Mouse (Mus musculus): ENCODE results near the gene Inava. TPM values are rescaled to one million over a fixed set of nuclear protein-coding genes. Genes with fewer than 3 reads are reported as not detected.
A peak's percentile ranks its signal among the peaks of the same experiment; 100 is the strongest.

The Inava gene
- polyA plus RNA-seq, 1 experiment from 2014 or later: 19.8 TPM

DNA sequence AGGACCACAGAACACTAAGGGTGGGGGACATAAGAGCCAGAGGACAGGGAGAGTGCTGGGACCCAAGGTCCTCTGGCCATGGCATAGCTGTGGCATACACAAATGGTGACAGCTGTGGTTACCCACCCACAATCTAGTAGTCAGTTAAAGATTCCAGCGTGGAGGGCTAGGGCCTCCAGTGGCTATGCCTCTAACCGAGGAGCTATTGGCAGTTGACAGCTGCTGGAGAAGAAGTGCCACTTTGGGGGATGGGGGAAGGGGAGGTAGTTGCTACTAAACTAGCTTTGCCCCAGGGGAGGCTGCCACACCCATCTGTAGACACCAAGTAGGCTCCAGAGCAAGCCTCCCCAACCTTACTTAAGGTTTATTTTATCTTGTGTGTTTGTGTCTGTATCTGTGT is 19.4 kb upstream of the Inava start:
- no peak overlapping the region for H3K27ac ChIP-seq
- no peaks in the 10 kb centered on the region for H3K9me3 ChIP-seq
- H3K27me3 ChIP-seq (ENCODE audit: insufficient read depth, poor library complexity, severe bottlenecking): peaks cover 27% of the 10 kb centered on the region
- peaks cover 22% of the 10 kb centered on the region for H3K4me1 ChIP-seq (replicated peaks)
- WGBS: 33% methylated on average over 2 of the region's 2 CpGs
- H3K4me3 ChIP-seq: no peak overlapping the region
- no peaks in the 10 kb centered on the region for H3K36me3 ChIP-seq
- DNase-seq (ENCODE audit: low spot score): no peak

DNA sequence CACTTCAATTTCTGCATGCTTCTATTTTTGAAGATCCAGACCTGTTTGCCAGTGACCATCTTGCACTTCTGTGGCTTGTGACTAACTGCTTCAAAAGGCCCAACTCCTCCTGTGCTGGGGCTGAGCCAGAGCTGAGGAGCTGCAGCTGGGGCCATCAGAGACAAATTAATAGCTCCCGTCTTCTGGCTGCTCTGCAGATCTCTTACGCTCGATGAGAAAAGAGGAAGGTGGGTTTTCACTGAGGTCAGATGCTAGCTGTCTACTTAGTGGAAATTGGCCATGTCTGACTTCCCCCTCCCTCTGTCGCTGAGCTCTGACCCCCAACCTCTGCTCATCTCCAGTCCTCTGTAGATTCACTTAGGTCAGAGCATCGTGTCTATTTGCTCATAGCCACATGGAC is 15.6 kb upstream of the Inava start:
- no peaks in the 10 kb centered on the region for H3K9me3 ChIP-seq
- peaks cover 7% of the 10 kb centered on the region for H3K4me1 ChIP-seq (replicated peaks)
- no peak overlapping the region for H3K4me3 ChIP-seq
- H3K27me3 ChIP-seq (ENCODE audit: insufficient read depth, poor library complexity, severe bottlenecking): 0 out of 2 replicates have a peak, but pooled peaks cover 6% of the 10 kb centered on the region
- DNase-seq (ENCODE audit: low spot score): no peak
- 72% methylated on average over 5 of the region's 5 CpGs for WGBS
- no peaks in the 10 kb centered on the region for H3K36me3 ChIP-seq
- H3K27ac ChIP-seq: no peak overlapping the region

DNA sequence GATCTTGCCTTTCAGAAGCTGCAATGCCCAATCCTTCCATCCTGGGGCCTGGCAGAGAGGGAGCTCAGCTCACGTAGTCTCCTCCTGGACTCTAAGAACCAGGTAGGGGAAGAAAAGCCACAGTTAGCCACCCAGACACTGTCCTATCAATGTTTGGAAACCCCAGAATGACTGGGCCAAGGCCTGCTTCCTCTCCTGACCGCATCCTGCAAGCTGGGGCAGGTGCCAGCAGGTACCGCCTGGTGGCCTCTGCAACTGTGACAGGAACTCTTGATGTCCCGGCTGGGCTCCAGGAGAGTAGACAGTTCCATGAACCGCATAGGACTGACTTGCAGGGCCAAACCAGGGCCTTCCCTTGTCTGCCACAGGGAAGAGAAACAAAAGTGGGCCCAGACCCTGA is 13.3 kb upstream of the Inava start:
- Histone ChIP-seq H3K36me3 (no peaks in the 10 kb centered on the region), H3K9me3 (no peaks in the 10 kb centered on the region), H3K27me3 (ENCODE audit: insufficient read depth, poor library complexity, severe bottlenecking) (0 out of 2 replicates have a peak, but pooled peaks cover 6% of the 10 kb centered on the region), H3K4me1 (replicated peaks) (no peaks in the 10 kb centered on the region; the same call in 1 of the 2 replicates), H3K4me3 (no peak overlapping the region), H3K27ac (no peak overlapping the region)
- WGBS: 88% methylated on average over 5 of the region's 5 CpGs
- DNase-seq (ENCODE audit: low spot score): no peak

DNA sequence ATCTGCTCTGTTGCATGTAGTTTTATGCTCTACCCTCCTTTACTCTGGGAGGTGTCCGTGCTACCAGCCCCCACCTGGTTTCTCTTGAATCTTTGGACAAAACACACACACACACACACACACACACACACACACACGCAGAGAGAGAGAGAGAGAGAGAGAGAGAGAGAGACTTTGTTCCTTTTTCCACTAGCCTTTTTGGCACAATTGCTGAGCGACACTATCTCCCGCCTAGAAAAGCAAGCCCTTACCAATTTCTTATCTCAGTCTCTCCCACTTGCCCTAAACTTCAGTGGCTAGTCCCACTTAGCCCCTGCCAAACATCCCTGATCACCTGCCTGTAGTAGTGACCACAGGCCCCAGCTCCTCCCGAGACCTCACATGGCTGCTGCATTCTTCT is 10.4 kb upstream of the Inava start:
- H3K4me1 ChIP-seq (replicated peaks): no peaks in the 10 kb centered on the region
- no peak overlapping the region for H3K4me3 ChIP-seq
- no peak for DNase-seq (ENCODE audit: low spot score)
- no peaks in the 10 kb centered on the region for H3K36me3 ChIP-seq
- WGBS: 92% methylated on average over 4 of the region's 5 CpGs
- H3K27ac ChIP-seq: no peak overlapping the region
- H3K9me3 ChIP-seq: no peaks in the 10 kb centered on the region
- 0 out of 2 replicates have a peak, but pooled peaks cover 11% of the 10 kb centered on the region for H3K27me3 ChIP-seq (ENCODE audit: insufficient read depth, poor library complexity, severe bottlenecking)

DNA sequence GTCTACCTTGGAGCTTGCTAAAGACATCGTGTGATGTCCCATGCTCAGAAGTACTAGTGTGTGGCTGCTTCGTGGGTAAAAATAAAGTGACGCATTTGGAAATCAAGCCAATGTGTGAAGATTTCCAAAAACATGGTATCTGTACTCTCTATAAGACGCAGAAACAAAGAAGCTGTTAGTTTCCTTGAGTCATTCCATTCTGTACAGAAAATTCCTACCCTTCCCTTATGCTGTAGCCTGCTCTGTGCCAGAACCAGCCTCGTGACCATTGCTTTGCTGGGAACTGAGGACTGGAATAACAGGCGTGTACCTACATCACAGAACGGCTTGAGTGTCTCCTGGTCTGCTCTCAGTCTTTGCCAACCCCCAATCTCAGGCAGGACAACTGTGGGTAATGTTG is 7.7 kb upstream of the Inava start:
- 0 out of 2 replicates have a peak, but pooled peaks cover 6% of the 10 kb centered on the region for H3K27me3 ChIP-seq (ENCODE audit: insufficient read depth, poor library complexity, severe bottlenecking)
- WGBS: 91% methylated on average over 7 of the region's 7 CpGs
- H3K9me3 ChIP-seq: no peaks in the 10 kb centered on the region
- DNase-seq (ENCODE audit: low spot score): no peak
- H3K36me3 ChIP-seq: no peaks in the 10 kb centered on the region
- no peak overlapping the region for H3K4me3 ChIP-seq
- H3K27ac ChIP-seq: no peak overlapping the region
- no peaks in the 10 kb centered on the region for H3K4me1 ChIP-seq (replicated peaks)

DNA sequence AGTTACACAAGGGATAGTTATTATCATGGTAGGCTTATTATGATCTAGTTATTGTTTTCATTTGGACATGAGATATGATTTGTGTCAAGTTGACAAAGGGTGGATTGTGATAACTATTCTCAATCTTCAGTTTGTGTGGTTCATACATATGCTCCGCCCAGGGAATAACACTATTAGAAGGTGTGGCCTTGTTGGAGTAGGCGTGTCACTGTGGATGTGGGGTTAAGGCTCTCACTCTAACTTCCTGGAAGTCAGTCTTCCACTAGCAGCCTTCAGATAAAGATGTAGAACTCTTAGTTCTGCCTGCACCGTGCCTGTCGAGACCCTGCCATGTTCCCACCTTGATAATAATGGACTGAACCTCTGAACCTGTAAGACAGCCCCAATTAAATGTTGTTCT is 4.4 kb upstream of the Inava start:
- 89% methylated on average over 4 of the region's 4 CpGs for WGBS
- Histone ChIP-seq H3K9me3 (no peaks in the 10 kb centered on the region), H3K4me1 (replicated peaks) (peaks cover 16% of the 10 kb centered on the region), H3K4me3 (no peak overlapping the region), H3K36me3 (no peaks in the 10 kb centered on the region), H3K27ac (no peak overlapping the region), H3K27me3 (ENCODE audit: insufficient read depth, poor library complexity, severe bottlenecking) (peaks cover 6% of the 10 kb centered on the region; the same call in 1 of the 2 replicates)
- DNase-seq (ENCODE audit: low spot score): no peak

DNA sequence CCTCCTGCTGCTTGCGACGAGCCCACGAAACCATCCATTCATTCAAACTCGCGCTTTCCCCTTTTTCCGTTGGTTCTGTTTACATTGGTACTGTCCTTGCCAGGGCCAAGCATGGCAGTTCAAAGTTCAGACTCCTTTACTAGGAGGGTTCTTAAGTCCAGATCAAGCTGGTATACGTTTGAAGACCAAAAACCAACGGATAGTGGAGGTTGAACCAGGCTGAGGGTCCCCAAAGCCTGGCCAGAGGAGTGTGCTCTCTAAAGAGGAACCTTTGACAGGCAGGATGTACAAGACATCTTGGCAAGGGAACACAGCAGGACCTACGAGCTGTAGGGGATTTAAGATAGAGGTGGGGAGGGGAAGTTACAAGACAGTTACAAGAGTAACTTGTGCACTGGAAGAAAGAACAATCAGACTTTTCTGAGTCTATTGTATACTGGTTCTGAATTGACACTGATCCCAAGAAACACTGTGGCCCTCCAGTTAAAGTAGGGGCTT is 580 bp upstream of the Inava start:
- H3K27ac ChIP-seq: peak overlapping the region; percentile 97
- no peaks in the 10 kb centered on the region for H3K9me3 ChIP-seq
- H3K4me3 ChIP-seq: peak overlapping the region; percentile 79
- H3K36me3 ChIP-seq: no peaks in the 10 kb centered on the region
- peaks cover 52% of the 10 kb centered on the region for H3K4me1 ChIP-seq (replicated peaks)
- peaks cover 8% of the 10 kb centered on the region; the same call in 1 of the 2 replicates for H3K27me3 ChIP-seq (ENCODE audit: insufficient read depth, poor library complexity, severe bottlenecking)
- 2% methylated on average over 9 of the region's 9 CpGs for WGBS
- DNase-seq (ENCODE audit: low spot score): no peak

DNA sequence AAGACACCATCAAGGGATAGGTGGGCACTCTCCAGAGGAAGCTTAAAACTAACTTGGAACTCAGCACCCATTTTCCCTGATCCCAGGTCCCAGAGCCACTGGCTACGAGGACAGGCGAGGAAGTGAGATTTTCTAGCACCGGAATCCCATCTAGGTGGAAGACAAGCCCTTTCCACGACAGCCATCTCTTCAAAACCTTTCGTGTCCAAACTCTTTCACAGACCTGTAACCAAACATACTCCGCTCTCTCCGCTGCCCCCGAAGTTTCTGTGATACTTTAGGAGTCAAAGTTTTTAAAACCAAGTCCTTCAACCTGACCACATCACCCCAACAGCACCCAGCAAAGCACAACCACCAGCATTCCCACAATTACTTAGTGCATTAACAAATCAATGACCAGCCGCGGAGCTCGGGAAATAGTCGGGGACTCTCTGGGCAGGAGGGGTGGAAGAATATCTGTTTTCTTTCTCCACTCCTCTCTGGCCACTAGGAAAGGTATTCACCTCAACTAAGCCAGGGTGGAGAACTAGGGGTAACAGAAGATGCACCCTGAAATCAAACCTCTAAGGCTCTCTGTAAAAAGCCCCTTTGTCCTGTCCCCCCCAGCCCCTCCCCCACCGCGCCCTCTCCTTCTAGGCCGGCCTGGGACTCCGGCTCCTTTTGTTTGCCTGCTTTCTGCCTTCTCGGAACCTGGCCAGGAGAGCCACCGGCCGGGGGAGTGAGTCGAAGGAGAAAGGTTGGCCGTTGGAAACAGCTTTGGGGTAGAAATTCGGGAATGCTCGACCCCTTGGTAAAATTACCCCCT is 876 bp downstream of the Inava start:
- H3K4me1 ChIP-seq (replicated peaks): peaks cover 67% of the 10 kb centered on the region
- under 1% methylated on average over 23 of the region's 23 CpGs for WGBS
- 0 out of 2 replicates have a peak, but pooled peaks cover 3% of the 10 kb centered on the region for H3K36me3 ChIP-seq

DNA sequence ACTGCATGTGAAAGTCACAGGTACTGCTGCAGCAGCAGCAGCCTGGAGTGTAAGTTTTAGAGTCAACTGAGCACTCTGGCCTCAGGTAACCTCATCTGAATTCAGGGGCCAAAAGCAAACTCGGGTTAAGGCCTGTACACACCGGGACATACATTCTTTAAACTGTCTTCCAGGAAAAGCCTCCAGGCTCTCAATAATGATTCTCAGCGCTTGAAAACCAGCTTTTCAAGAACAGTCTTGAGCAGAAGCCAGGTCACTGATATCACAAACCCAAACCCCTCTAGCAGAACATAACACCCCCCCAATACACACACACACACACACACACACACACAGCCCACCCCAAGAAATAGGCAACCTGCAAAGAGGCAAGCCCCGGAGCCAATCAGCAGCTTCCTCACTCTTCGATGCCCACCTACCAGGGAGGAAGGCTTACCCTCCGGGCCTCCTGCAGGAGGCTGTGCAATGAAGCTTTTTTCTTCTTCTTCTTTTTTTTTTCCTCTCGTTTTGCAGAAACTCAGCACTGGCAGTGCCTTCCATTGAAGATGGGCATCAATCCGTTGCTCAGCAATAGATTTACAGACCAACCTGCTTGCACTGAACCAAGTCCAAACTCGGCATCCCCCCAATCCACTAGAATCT is 1.7 kb downstream of the Inava start:
- peak; percentile 39 for DNase-seq (ENCODE audit: low spot score)
- Histone ChIP-seq H3K4me3 (peak overlapping the region; percentile 79), H3K9me3 (no peaks in the 10 kb centered on the region), H3K27ac (peak overlapping the region; percentile 97), H3K27me3 (ENCODE audit: insufficient read depth, poor library complexity, severe bottlenecking) (peaks cover 5% of the 10 kb centered on the region; the same call in 1 of the 2 replicates), H3K36me3 (peaks cover 11% of the 10 kb centered on the region), H3K4me1 (replicated peaks) (peaks cover 74% of the 10 kb centered on the region)
- under 1% methylated on average over 9 of the region's 9 CpGs for WGBS

More for the DNA sequence above, 876 bp downstream of the Inava start:
- DNase-seq (ENCODE audit: low spot score): no peak
- H3K27me3 ChIP-seq (ENCODE audit: insufficient read depth, poor library complexity, severe bottlenecking): peaks cover 5% of the 10 kb centered on the region; the same call in 1 of the 2 replicates
- peak overlapping the region; percentile 97 for H3K27ac ChIP-seq
- no peaks in the 10 kb centered on the region for H3K9me3 ChIP-seq
- H3K4me3 ChIP-seq: peak overlapping the region; percentile 79

DNA sequence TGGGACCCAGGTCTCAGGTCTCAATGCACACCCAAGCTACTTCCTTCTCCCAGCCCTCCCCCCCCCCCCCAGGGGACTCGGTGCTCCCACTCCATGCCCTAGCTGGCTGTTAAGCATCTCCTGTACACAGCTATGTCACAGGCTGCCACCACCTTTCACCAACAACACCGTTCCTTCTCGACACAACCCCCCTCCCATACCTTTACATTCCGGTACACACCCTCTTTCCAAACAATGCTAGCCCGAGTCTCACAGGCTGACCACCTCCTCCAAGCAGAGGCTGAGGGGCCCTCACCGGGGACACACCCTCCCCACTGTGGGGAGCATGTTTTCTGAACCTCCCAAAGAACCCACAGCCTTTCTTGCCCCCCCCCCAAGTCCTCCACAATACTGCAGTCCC is 2.5 kb downstream of the Inava start:
- H3K4me3 ChIP-seq: peak overlapping the region; percentile 79
- H3K4me1 ChIP-seq (replicated peaks): peaks cover 80% of the 10 kb centered on the region
- H3K36me3 ChIP-seq: peaks cover 19% of the 10 kb centered on the region
- H3K27me3 ChIP-seq (ENCODE audit: insufficient read depth, poor library complexity, severe bottlenecking): peaks cover 5% of the 10 kb centered on the region; the same call in 1 of the 2 replicates
- peak overlapping the region; percentile 97 for H3K27ac ChIP-seq
- no peak for DNase-seq (ENCODE audit: low spot score)
- H3K9me3 ChIP-seq: no peaks in the 10 kb centered on the region
- 1% methylated on average over 6 of the region's 6 CpGs for WGBS

DNA sequence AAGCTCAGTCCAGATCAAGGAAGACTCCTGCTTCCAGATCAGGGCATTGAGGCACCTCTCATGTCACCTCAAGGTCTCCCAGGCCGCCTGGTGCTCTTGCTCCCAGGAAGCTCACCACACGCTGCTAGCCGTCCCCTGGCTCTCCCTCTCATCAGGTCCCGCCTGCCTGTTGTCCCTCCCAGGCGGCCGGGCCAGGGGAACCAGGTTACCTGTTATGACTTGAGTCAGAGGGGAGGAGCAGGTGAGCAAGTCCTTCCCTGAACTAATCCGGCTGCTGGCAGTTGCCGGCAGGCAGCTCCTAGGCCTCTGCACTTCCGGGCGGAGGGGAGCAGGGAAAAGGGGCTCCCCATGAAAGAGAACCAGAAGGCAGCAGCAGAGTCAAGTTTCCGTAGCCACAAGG is 3.9 kb downstream of the Inava start:
- 21% methylated on average over 11 of the region's 11 CpGs for WGBS
- Histone ChIP-seq H3K27ac (peak overlapping the region; percentile 97), H3K9me3 (no peaks in the 10 kb centered on the region), H3K27me3 (ENCODE audit: insufficient read depth, poor library complexity, severe bottlenecking) (peaks cover 5% of the 10 kb centered on the region; the same call in 1 of the 2 replicates), H3K4me1 (replicated peaks) (peaks cover 94% of the 10 kb centered on the region), H3K36me3 (peaks cover 33% of the 10 kb centered on the region), H3K4me3 (peak overlapping the region; percentile 79)
- DNase-seq (ENCODE audit: low spot score): peak; percentile 16

DNA sequence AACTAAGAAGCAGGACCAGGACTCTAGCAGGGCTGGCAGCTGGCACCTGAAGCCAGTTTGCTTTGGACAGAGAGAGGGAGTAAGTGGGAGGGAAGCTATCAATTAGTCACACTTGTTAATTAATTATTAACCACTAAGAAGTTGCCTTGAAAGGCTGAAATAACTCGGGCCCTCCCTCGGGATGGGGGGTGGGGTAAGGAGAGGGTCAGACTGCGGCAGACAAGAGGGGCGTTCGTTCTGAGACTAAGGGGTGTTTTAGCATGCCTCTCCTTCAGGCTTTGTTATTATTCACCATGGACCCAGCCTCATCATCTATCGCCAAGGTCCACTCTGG is 5.1 kb downstream of the Inava start:
- peak overlapping the region; percentile 79 for H3K4me3 ChIP-seq
- H3K4me1 ChIP-seq (replicated peaks): peaks cover 85% of the 10 kb centered on the region
- H3K27ac ChIP-seq: peak overlapping the region; percentile 97
- H3K9me3 ChIP-seq: no peaks in the 10 kb centered on the region
- peaks cover 45% of the 10 kb centered on the region for H3K36me3 ChIP-seq
- H3K27me3 ChIP-seq (ENCODE audit: insufficient read depth, poor library complexity, severe bottlenecking): peaks cover 5% of the 10 kb centered on the region; the same call in 1 of the 2 replicates
- peak; percentile 30 for DNase-seq (ENCODE audit: low spot score)
- 13% methylated on average over 6 of the region's 6 CpGs for WGBS

Measured in hindbrain, embryonic 10.5 days (tissue).